Mouse (Mus musculus): Measurements from ENCODE around the gene Esyt1. TPM values are rescaled to one million over a fixed set of nuclear protein-coding genes. Genes with fewer than 3 reads are reported as not detected.

Gene Esyt1
- polyA plus RNA-seq, 1 experiment from 2014 or later = 10.3 TPM

GRCm38 (mm10) chr10:128544674-128545569 lies 19.3 kb upstream of the Esyt1 start:
- H3K27me3 ChIP-seq (ENCODE audit: control insufficient read depth, insufficient read depth, low read depth, low read length) = no peaks in the 10 kb centered on the region
- H3K4me3 ChIP-seq (ENCODE audit: low read depth, low read length) = no peak overlapping the region
- peaks cover 22% of the 10 kb centered on the region for H3K36me3 ChIP-seq (ENCODE audit: control insufficient read depth, insufficient read depth)
- H3K9me3 ChIP-seq (replicated peaks; ENCODE audit: control insufficient read depth, low read length) = no peaks in the 10 kb centered on the region
- H3K27ac ChIP-seq (ENCODE audit: low read length) = no peak overlapping the region
- no peak overlapping the region for H3K9ac ChIP-seq (ENCODE audit: low read depth, low read length)
- 88% methylated on average over 37 of the region's 37 CpGs for WGBS (ENCODE audit: insufficient replicate concordance)
- ATAC-seq (ENCODE audit: low read depth) = no peak
- peaks cover 12% of the 10 kb centered on the region for H3K4me1 ChIP-seq (ENCODE audit: control insufficient read depth, low read depth, low read length)
- no peak overlapping the region for H3K4me2 ChIP-seq (ENCODE audit: low read depth, low read length)

DNA sequence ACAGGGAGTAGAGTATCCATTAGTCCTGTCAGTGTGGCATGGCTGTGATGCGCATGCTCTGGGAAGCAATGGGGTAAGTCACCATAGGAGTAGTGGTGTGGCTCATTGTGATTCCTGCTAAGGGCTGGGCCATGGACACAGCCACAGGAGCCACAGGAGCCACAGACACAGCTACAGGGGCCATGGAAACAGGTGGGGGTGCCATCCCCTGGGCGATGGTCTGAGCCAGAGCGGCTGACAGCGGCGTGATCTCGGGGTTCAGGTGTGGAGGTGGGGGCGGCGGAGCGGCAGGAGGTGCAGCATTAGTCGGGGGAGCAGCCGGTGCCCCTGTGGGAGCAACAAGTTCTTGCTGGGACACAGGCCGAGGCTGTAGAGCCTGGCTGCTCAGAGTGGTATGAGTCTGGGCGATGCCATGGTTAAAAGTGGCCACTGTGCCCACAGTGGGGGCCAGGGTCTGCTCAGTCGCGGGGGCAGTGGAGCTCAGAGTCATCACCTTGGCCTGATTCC lies 18.5 kb upstream of the Esyt1 start:
- Histone ChIP-seq H3K27me3 (ENCODE audit: control insufficient read depth, insufficient read depth, low read depth, low read length) (no peaks in the 10 kb centered on the region), H3K4me2 (ENCODE audit: low read depth, low read length) (no peak overlapping the region), H3K4me1 (ENCODE audit: control insufficient read depth, low read depth, low read length) (peaks cover 8% of the 10 kb centered on the region), H3K9me3 (replicated peaks; ENCODE audit: control insufficient read depth, low read length) (no peaks in the 10 kb centered on the region), H3K4me3 (ENCODE audit: low read depth, low read length) (no peak overlapping the region), H3K36me3 (ENCODE audit: control insufficient read depth, insufficient read depth) (peaks cover 22% of the 10 kb centered on the region), H3K9ac (ENCODE audit: low read depth, low read length) (no peak overlapping the region), H3K27ac (ENCODE audit: low read length) (no peak overlapping the region)
- ATAC-seq (ENCODE audit: low read depth) = no peak
- 90% methylated on average over 15 of the region's 15 CpGs for WGBS (ENCODE audit: insufficient replicate concordance)

DNA sequence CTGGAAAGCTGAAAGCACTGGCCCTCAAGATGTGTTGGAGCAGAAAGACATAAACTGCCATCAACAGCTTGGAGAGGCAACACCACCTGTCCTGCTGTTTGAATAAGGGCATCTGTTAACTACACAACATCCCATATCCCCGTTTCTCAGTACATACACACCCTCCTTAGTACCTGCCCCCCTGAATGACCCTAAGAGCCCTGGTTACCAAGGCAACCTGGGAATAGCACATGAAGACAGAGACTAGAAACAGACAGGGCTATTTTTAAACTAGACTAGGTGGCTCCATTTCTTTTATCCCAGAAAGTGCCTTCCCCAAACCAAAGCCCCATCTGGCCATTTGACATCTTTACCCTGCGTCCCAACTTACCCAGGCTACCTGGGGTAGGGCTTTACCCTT lies 17.4 kb upstream of the Esyt1 start:
- 71% methylated on average over 2 of the region's 2 CpGs for WGBS (ENCODE audit: insufficient replicate concordance)
- Histone ChIP-seq H3K4me3 (ENCODE audit: low read depth, low read length) (no peak overlapping the region), H3K36me3 (ENCODE audit: control insufficient read depth, insufficient read depth) (peaks cover 22% of the 10 kb centered on the region), H3K27ac (ENCODE audit: low read length) (no peak overlapping the region), H3K27me3 (ENCODE audit: control insufficient read depth, insufficient read depth, low read depth, low read length) (no peaks in the 10 kb centered on the region), H3K9me3 (replicated peaks; ENCODE audit: control insufficient read depth, low read length) (no peaks in the 10 kb centered on the region), H3K4me1 (ENCODE audit: control insufficient read depth, low read depth, low read length) (peaks cover 8% of the 10 kb centered on the region), H3K4me2 (ENCODE audit: low read depth, low read length) (no peak overlapping the region), H3K9ac (ENCODE audit: low read depth, low read length) (no peak overlapping the region)
- no peak for ATAC-seq (ENCODE audit: low read depth)

- no peak for ATAC-seq (ENCODE audit: low read depth)
- no peak overlapping the region for H3K4me3 ChIP-seq (ENCODE audit: low read depth, low read length)
- peaks cover 15% of the 10 kb centered on the region for H3K4me1 ChIP-seq (ENCODE audit: control insufficient read depth, low read depth, low read length)
- H3K27me3 ChIP-seq (ENCODE audit: control insufficient read depth, insufficient read depth, low read depth, low read length) = no peaks in the 10 kb centered on the region
- 69% methylated on average over 1 of the region's 1 CpGs for WGBS (ENCODE audit: insufficient replicate concordance)
- H3K9ac ChIP-seq (ENCODE audit: low read depth, low read length) = no peak overlapping the region
- H3K4me2 ChIP-seq (ENCODE audit: low read depth, low read length) = no peak overlapping the region
- H3K9me3 ChIP-seq (replicated peaks; ENCODE audit: control insufficient read depth, low read length) = no peaks in the 10 kb centered on the region
- H3K36me3 ChIP-seq (ENCODE audit: control insufficient read depth, insufficient read depth) = no peaks in the 10 kb centered on the region; the same call in 1 of the 2 replicates
- no peak overlapping the region for H3K27ac ChIP-seq (ENCODE audit: low read length)
Observed at GRCm38 (mm10) chr10:128538340-128538870, 12.7 kb upstream of the Esyt1 start.

DNA sequence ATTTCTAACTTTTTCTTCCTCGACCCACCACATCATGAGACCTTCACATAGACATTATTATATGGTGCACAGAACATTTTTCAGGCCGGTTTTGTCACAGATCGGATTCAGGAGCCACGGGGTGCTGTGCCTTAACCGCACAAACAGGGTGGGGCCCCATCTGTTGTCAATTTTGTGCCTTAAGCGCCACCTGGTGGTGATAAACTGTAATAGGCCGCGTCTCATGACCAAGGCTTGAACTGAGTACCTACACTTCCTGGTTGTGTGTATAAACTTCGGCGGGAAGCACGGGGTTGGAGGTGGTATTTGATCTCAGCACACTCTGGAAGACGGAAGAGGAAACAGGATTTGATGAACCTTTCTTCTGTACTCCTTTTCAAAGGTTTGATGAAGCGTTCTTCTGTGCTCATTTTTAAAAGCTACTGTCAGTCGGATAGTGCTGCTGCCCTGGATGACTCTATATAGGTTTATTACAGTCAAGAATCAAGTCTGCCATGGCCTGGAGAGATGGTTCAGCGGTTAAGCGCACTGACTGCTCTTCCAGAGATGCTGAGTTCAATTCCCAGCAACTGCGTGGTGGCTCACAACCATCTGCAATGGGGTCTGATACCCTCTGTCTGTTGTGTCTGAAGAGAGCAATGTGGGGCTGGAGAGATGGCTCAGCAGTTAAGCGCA lies 10.7 kb upstream of the Esyt1 start:
- Histone ChIP-seq H3K27me3 (ENCODE audit: control insufficient read depth, insufficient read depth, low read depth, low read length) (no peaks in the 10 kb centered on the region), H3K9me3 (replicated peaks; ENCODE audit: control insufficient read depth, low read length) (no peaks in the 10 kb centered on the region), H3K4me2 (ENCODE audit: low read depth, low read length) (peak overlapping the region; percentile 51), H3K27ac (ENCODE audit: low read length) (peak overlapping the region; percentile 46), H3K4me3 (ENCODE audit: low read depth, low read length) (peak overlapping the region; percentile 31), H3K4me1 (ENCODE audit: control insufficient read depth, low read depth, low read length) (peaks cover 15% of the 10 kb centered on the region), H3K9ac (ENCODE audit: low read depth, low read length) (peak overlapping the region; percentile 2), H3K36me3 (ENCODE audit: control insufficient read depth, insufficient read depth) (no peaks in the 10 kb centered on the region)
- peak; percentile 98 for ATAC-seq (ENCODE audit: low read depth)
- WGBS (ENCODE audit: insufficient replicate concordance) = 13% methylated on average over 18 of the region's 18 CpGs

DNA sequence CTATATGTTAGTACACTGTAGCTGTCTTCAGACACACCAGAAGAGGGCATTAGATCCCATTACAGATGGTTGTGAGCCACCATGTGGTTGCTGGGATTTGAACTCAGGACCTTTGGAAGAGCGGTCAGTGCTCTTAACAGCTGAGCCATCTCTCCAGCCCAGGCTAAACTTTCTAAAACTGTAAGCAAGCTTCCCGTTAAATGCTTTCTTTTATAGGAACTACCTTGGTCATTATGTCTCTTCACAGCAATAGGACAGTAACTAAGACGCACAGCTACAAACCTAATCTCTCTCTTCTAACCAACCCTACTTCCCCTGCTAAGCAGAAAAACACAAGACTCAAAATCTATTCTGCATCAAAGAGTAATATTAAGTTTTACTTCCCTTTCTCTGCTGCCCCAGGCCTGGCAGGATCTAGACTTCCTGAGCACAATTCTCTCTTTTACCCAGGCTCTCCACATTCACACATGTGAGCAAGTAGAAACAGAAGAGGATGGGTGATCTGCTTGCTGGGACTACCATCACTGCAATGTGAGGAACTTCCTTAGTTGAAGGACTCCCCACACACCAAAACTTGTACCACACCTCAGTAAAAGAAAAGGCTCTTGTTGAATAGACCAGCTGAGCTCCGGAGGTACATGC lies 10.1 kb upstream of the Esyt1 start:
- Histone ChIP-seq H3K27me3 (ENCODE audit: control insufficient read depth, insufficient read depth, low read depth, low read length) (no peaks in the 10 kb centered on the region), H3K9me3 (replicated peaks; ENCODE audit: control insufficient read depth, low read length) (no peaks in the 10 kb centered on the region), H3K27ac (ENCODE audit: low read length) (peak overlapping the region; percentile 46), H3K9ac (ENCODE audit: low read depth, low read length) (peak overlapping the region; percentile 2; the same call in 1 of the 2 replicates), H3K4me2 (ENCODE audit: low read depth, low read length) (peak overlapping the region; percentile 51), H3K4me1 (ENCODE audit: control insufficient read depth, low read depth, low read length) (peaks cover 15% of the 10 kb centered on the region), H3K4me3 (ENCODE audit: low read depth, low read length) (peak overlapping the region; percentile 31; the same call in 1 of the 2 replicates), H3K36me3 (ENCODE audit: control insufficient read depth, insufficient read depth) (no peaks in the 10 kb centered on the region)
- 55% methylated on average over 4 of the region's 4 CpGs for WGBS (ENCODE audit: insufficient replicate concordance)
- ATAC-seq (ENCODE audit: low read depth) = peak; percentile 17

GRCm38 (mm10) chr10:128535206-128535605 lies 9.5 kb upstream of the Esyt1 start:
- peaks cover 15% of the 10 kb centered on the region for H3K4me1 ChIP-seq (ENCODE audit: control insufficient read depth, low read depth, low read length)
- no peak overlapping the region for H3K4me2 ChIP-seq (ENCODE audit: low read depth, low read length)
- 63% methylated on average over 2 of the region's 2 CpGs for WGBS (ENCODE audit: insufficient replicate concordance)
- H3K9ac ChIP-seq (ENCODE audit: low read depth, low read length) = no peak overlapping the region
- ATAC-seq (ENCODE audit: low read depth) = no peak
- H3K4me3 ChIP-seq (ENCODE audit: low read depth, low read length) = no peak overlapping the region
- no peaks in the 10 kb centered on the region for H3K36me3 ChIP-seq (ENCODE audit: control insufficient read depth, insufficient read depth)
- no peaks in the 10 kb centered on the region for H3K27me3 ChIP-seq (ENCODE audit: control insufficient read depth, insufficient read depth, low read depth, low read length)
- no peaks in the 10 kb centered on the region for H3K9me3 ChIP-seq (replicated peaks; ENCODE audit: control insufficient read depth, low read length)
- H3K27ac ChIP-seq (ENCODE audit: low read length) = no peak overlapping the region

- 21% methylated on average over 28 of the region's 28 CpGs for WGBS (ENCODE audit: insufficient replicate concordance)
- H3K27ac ChIP-seq (ENCODE audit: low read length) = peak overlapping the region; percentile 87
- no peaks in the 10 kb centered on the region for H3K9me3 ChIP-seq (replicated peaks; ENCODE audit: control insufficient read depth, low read length)
- peak overlapping the region; percentile 88 for H3K4me3 ChIP-seq (ENCODE audit: low read depth, low read length)
- peaks cover 18% of the 10 kb centered on the region for H3K4me1 ChIP-seq (ENCODE audit: control insufficient read depth, low read depth, low read length)
- H3K9ac ChIP-seq (ENCODE audit: low read depth, low read length) = peak overlapping the region; percentile 66
- H3K36me3 ChIP-seq (ENCODE audit: control insufficient read depth, insufficient read depth) = no peaks in the 10 kb centered on the region; the same call in 1 of the 2 replicates
- ATAC-seq (ENCODE audit: low read depth) = no peak
- H3K4me2 ChIP-seq (ENCODE audit: low read depth, low read length) = peak overlapping the region; percentile 100
- H3K27me3 ChIP-seq (ENCODE audit: control insufficient read depth, insufficient read depth, low read depth, low read length) = no peaks in the 10 kb centered on the region
Observed at GRCm38 (mm10) chr10:128526366-128527356, 990 bp upstream of the Esyt1 start.
